Mouse (Mus musculus) liver, embryonic 11.5 days (tissue): ENCODE data around the gene Hspa5. TPM values are rescaled to one million over a fixed set of nuclear protein-coding genes. Genes with fewer than 3 reads are reported as not detected.

Experiments used
- ATAC-seq: fragments of 200-750 bp; cut with Nextera tagmentation; replicated peaks from 2 replicates; pipeline ENCODE4 v1.8.0; 2017; ENCODE audit warnings: moderate number of reproducible peaks, mild to moderate bottlenecking, moderate TSS enrichment, moderate library complexity; ENCODE audit not compliant: low FRiP score
- DNase-seq: peaks from one replicate; pipeline ENCODE4 v3.0.0-alpha.2; 2017; ENCODE audit warnings: low spot score
- H3K27ac ChIP-seq: fragments of 300-500 bp; sonication (generic); 2 replicates; pipeline ENCODE4 v1.5.1; 2014; ENCODE audit warnings: mild to moderate bottlenecking, low read depth, low read length, control low read depth
- H3K27me3 ChIP-seq: fragments of 300-500 bp; sonication (generic); replicated peaks from 2 replicates; pipeline ENCODE4 v1.6.1; 2014; ENCODE audit warnings: low read length, mixed read lengths; ENCODE audit not compliant: control insufficient read depth, insufficient read depth
- H3K36me3 ChIP-seq: fragments of 300-500 bp; sonication (generic); 2 replicates; pipeline ENCODE4 v1.6.1; 2014; ENCODE audit warnings: mild to moderate bottlenecking, low read length, moderate library complexity, mixed read lengths; ENCODE audit not compliant: control insufficient read depth, insufficient read depth
- H3K4me1 ChIP-seq: fragments of 300-500 bp; sonication (generic); replicated peaks from 2 replicates; pipeline ENCODE4 v1.6.1; 2014; ENCODE audit warnings: low read length, mixed read lengths; ENCODE audit not compliant: control insufficient read depth, insufficient read depth
- H3K4me2 ChIP-seq: fragments of 300-500 bp; sonication (generic); 2 replicates; pipeline ENCODE4 v1.6.1; 2014; ENCODE audit warnings: mild to moderate bottlenecking, control low read depth, moderate library complexity
- H3K4me3 ChIP-seq: fragments of 300-500 bp; sonication (generic); 2 replicates; pipeline ENCODE4 v1.5.1; 2014; ENCODE audit warnings: low read depth, low read length, control low read depth
- H3K9ac ChIP-seq: fragments of 300-500 bp; sonication (generic); 2 replicates; pipeline ENCODE4 v1.6.1; 2014; ENCODE audit warnings: low read depth, low read length, control low read depth
- H3K9me3 ChIP-seq: fragments of 300-500 bp; sonication (generic); 2 replicates; pipeline ENCODE4 v1.6.1; 2016; ENCODE audit warnings: low read length, inconsistent platforms, mixed read lengths; ENCODE audit not compliant: control insufficient read depth
- WGBS: fragments of 180-500 bp; shearing (Covaris S2); extraction: QIAGEN DNeasy Blood & Tissue Kit; methylation state at CpG from one replicate; pipeline ENCODE4 v1.1.7; 2014; 5-methylcytosine and 5-hydroxymethylcytosine counted together
- polyA plus RNA-seq: library from polyadenylated mRNA; unstranded; fragments of >200 nt; fragmentation: Nextera tagmentation; extraction: Ambion mirVana; gene quantifications from 2 replicates; pipeline ENCODE4 v1.2.1, GENCODE M21; 2014

The Hspa5 gene
- 964 and 1,028 TPM in 2 replicates for polyA plus RNA-seq

DNA sequence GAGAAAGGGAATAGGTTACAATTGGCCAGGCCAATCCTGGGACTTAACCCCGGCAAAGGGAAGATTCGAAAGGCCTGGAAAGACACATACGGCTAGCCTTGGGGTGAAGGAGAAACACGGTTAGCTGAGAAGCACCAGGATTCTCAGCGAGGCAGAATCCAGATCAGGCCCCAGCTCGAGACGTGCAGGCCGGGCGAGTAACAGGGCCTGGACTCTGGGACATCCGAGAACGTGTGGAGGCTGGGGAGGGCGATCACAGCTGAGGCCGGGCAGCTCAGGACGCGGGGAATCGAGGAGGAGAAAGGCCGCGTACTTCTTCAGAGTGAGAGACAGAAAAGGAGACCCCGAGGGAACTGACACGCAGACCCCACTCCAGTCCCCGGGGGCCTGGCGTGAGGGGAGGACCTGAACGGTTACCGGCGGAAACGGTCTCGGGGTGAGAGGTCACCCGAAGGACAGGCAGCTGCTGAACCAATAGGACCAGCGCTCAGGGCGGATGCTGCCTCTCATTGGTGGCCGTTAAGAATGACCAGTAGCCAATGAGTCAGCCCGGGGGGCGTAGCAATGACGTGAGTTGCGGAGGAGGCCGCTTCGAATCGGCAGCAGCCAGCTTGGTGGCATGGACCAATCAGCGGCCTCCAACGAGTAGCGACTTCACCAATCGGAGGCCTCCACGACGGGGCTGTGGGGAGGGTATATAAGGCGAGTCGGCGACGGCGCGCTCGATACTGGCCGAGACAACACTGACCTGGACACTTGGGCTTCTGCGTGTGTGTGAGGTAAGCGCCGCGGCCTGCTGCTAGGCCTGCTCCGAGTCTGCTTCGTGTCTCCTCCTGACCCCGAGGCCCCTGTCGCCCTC is at the start of gene Hspa5:
Gene Hspa5, plus strand, starts transcription at position 603 of the 859 bp plus-strand sequence.
- Histone ChIP-seq H3K9ac (peak within 1 kb of the TSS; percentile 99), H3K36me3 (peaks cover 31% of the 10 kb centered on the region), H3K27ac (peak within 1 kb of the TSS; percentile 89), H3K4me2 (peak within 1 kb of the TSS; percentile 90), H3K4me3 (peak within 1 kb of the TSS; percentile 99), H3K9me3 (no peaks in the 10 kb centered on the region), H3K4me1 (peaks cover 37% of the 10 kb centered on the region), H3K27me3 (no peaks in the 10 kb centered on the region)
- under 1% methylated on average over 60 of the region's 60 CpGs for whole genome bisulfite sequencing
- DNase-seq (peak; percentile 99), ATAC-seq (peak; percentile 98)

DNA sequence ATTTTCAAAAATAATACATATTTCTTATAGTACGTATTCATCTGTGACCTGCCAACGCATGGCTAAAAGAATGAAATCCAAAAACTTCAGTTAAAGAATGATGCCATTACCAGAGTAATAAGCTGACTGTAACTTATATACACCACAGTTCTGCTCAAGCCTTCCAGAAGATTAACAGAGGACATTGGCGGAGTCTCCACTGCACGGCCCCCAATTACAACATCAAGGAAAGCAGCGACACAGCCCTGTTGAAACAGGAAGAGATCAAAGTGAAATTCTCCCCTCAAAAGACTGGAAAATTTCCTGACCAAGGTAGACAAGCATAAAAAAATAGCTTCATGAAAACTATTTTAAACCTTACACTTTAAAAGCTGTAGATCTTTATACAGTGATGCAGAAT is 46.5 kb upstream of the Hspa5 start:
- H3K36me3 ChIP-seq = peaks cover 28% of the 10 kb centered on the region
- no peaks in the 10 kb centered on the region for H3K4me1 ChIP-seq
- H3K4me3 ChIP-seq = no peak overlapping the region
- no peaks in the 10 kb centered on the region for H3K27me3 ChIP-seq
- DNase-seq = no peak
- H3K9ac ChIP-seq = no peak overlapping the region
- H3K4me2 ChIP-seq = no peak overlapping the region
- 93% methylated on average over 5 of the region's 5 CpGs for WGBS
- no peak for ATAC-seq
- H3K27ac ChIP-seq = no peak overlapping the region
- H3K9me3 ChIP-seq = no peaks in the 10 kb centered on the region

DNA sequence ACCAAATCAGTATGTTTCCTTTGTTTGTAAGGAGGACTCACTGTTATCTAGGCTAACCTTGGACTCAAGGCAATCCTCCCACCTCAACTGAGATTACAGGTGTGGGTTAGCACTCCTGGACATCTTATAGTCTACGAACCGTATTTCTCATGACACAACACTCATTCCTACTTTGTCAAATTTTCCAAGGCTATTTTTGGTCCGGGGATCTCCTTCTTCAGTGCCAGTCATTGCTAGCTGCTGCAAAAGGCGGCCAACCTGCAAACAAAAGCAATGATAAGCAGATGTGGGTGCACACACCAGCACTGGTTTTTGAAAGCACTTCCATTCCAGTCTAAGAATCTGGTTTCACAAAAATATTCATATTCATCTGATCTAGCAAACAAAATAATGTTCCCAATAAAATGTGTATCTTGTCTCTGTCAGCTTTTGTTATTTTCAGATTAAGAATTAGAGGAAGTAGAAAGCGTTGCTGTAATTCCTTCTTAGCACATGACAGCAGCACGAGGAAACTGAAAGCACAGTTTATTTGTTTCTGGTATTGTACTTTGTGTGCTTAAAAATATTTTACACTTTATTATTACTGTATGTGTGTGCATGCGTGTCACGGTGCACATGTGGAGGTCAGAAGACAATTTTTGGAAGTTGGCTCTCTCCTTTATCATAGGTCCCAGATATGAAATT is 44.6 kb upstream of the Hspa5 start:
- no peak for DNase-seq
- H3K27ac ChIP-seq = no peak overlapping the region
- no peaks in the 10 kb centered on the region for H3K9me3 ChIP-seq
- H3K36me3 ChIP-seq = peaks cover 28% of the 10 kb centered on the region; the same call in 1 of the 2 replicates
- H3K9ac ChIP-seq = no peak overlapping the region
- H3K4me2 ChIP-seq = no peak overlapping the region
- no peak for ATAC-seq
- H3K4me3 ChIP-seq = no peak overlapping the region
- no peaks in the 10 kb centered on the region for H3K27me3 ChIP-seq
- whole genome bisulfite sequencing = 89% methylated on average over 8 of the region's 8 CpGs
- H3K4me1 ChIP-seq = no peaks in the 10 kb centered on the region

DNA sequence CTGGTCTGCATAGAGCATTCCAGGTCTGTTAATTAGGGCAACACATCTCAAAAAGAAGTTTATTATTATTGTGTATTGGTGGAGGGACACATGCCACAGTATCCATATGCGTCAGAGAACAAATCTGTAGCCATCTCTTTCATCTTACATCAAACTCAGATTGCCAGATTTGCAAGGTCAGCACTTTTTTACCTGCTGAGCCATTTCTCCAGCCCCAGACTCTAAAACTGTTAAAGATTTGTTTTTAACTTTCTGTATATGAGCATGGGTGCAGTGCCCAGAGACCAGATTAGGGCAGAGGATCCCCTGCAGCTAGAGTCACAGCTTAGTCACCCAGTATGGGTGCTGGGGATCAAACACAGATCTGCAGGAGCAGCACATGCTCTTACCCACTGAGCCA is 35.1 kb upstream of the Hspa5 start:
- H3K4me1 ChIP-seq = peaks cover 27% of the 10 kb centered on the region
- H3K36me3 ChIP-seq = no peaks in the 10 kb centered on the region
- H3K9ac ChIP-seq = no peak overlapping the region
- H3K27ac ChIP-seq = no peak overlapping the region
- H3K27me3 ChIP-seq = no peaks in the 10 kb centered on the region
- ATAC-seq = no peak
- WGBS = 85% methylated on average over 1 of the region's 1 CpGs
- H3K4me2 ChIP-seq = no peak overlapping the region
- DNase-seq = no peak
- H3K4me3 ChIP-seq = no peak overlapping the region
- H3K9me3 ChIP-seq = no peaks in the 10 kb centered on the region

DNA sequence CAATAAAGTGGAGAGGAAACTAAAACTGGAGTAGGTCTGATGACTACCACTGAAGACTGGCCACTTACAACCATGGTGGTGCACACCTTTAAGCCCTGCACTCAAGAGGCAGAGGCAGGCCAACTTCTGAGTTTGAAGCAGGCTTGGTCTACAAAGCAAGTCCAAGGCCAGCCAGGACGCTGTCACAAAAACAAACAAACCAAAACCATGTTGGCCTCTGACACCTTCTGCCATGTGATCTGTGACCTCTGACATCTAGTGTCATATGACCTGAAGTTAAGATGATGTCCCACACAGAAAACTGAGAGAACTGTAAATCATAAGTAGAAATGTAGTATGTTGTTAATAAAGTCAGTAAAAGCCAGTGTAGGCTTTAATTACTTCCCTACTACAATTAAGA is 33.9 kb upstream of the Hspa5 start:
- Histone ChIP-seq H3K9me3 (no peaks in the 10 kb centered on the region), H3K36me3 (no peaks in the 10 kb centered on the region; the same call in 1 of the 2 replicates), H3K4me2 (no peak overlapping the region), H3K4me3 (no peak overlapping the region), H3K9ac (no peak overlapping the region), H3K27me3 (no peaks in the 10 kb centered on the region), H3K4me1 (peaks cover 37% of the 10 kb centered on the region), H3K27ac (no peak overlapping the region)
- no peak for ATAC-seq
- DNase-seq = no peak
- WGBS = 61% methylated on average over 1 of the region's 1 CpGs

DNA sequence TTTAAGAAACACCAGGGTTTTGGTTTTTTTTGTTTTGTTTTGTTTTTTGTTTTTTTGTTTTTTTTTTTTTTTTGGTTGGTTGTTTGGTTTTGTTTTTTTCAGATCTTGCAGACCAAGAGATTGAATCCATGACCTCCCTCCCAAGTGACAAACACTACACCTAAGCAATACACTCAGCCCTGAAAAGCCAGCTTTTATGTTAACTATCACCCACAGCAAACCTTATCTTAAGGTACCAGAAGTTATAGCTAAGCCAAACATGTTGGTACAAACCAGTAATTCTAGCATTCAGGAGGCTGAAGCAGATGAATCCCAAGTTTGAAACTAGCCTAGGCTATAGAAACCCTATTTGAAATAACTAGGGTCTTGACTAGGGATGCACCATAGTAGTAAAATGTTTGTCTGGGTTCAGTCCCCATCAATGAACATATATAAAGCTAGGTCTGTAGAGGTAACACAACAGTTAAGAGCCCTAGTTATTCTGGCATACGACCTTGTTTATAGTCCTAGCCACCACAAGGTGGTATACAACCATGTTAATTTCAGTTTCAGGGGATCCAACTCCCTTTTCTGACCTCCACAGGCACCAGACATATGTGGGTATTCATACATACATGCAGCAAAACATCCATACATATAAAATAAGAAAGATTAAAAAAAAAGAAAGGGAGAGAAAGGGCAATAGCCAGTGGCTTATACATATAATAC is 31.9 kb upstream of the Hspa5 start:
- ATAC-seq (peak; percentile 91), DNase-seq (no peak)
- no peak overlapping the region for H3K9ac ChIP-seq
- H3K4me3 ChIP-seq = no peak overlapping the region
- H3K9me3 ChIP-seq = no peaks in the 10 kb centered on the region
- H3K36me3 ChIP-seq = no peaks in the 10 kb centered on the region; the same call in 1 of the 2 replicates
- H3K27ac ChIP-seq = peak overlapping the region; percentile 85
- H3K4me1 ChIP-seq = peaks cover 36% of the 10 kb centered on the region
- peak overlapping the region; percentile 32 for H3K4me2 ChIP-seq
- no peaks in the 10 kb centered on the region for H3K27me3 ChIP-seq
- 73% methylated on average over 1 of the region's 1 CpGs for WGBS

DNA sequence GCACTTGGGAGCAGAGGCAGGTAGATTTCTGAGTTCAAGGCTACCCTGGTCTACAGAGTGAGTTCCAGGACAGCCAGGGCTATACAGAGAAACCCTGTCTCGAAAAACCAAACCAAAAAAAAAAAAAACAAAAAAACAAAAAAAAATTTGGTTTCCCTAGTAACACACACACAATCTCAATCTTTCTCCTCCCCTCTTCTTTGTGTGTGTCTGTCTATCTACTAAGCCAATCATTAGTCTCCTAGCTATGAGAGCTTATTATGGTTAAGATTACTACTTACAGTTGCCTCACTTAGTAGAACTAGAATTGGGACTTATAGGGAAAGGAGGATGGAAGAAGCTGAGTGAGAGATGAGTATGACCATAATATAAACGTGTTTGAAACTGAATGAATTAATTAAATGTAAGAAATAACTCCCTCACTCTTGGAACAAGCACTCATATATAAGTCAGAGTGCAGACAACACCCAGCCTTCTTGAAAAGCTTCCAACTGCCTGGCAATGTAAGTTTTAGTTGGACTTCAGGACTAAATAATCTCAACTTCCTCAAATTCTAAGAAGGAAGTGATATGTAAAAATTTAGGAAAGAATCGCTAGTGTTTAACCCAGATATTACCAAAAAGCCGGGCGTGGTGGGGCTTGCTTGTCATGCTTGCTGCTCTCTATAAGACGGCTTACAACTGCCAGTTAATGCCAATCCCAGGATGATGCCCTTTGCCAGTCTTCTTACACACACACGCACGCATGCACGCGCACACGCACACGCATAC is 30.2 kb upstream of the Hspa5 start:
- no peak overlapping the region for H3K4me3 ChIP-seq
- no peaks in the 10 kb centered on the region; the same call in 1 of the 2 replicates for H3K36me3 ChIP-seq
- H3K9me3 ChIP-seq = no peaks in the 10 kb centered on the region
- peaks cover 31% of the 10 kb centered on the region for H3K4me1 ChIP-seq
- no peak overlapping the region for H3K4me2 ChIP-seq
- no peaks in the 10 kb centered on the region for H3K27me3 ChIP-seq
- ATAC-seq = no peak
- DNase-seq = no peak
- 73% methylated on average over 12 of the region's 12 CpGs for WGBS
- H3K27ac ChIP-seq = peak overlapping the region; percentile 9
- H3K9ac ChIP-seq = no peak overlapping the region

DNA sequence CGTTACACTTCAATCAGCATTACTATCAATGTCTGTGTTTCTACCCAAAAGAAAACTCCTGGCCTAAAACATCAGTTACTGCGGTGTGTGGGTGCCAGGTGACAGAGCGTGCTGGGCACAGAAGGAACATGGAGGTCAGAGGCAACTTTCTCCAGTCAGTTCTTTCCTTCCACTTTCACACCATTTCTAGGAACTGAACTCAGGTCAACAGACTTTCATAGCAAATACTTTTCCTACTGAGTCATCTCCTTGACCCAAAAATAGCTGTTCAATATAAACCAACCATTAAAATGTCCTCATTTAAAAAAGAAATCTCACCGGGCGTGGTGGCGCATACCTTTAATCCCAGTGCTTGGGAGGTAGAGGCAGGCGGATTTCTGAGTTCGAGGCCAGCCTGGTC is 29.1 kb upstream of the Hspa5 start:
- WGBS = 90% methylated on average over 8 of the region's 8 CpGs
- H3K27ac ChIP-seq = no peak overlapping the region; the same call in 1 of the 2 replicates
- H3K9me3 ChIP-seq = no peaks in the 10 kb centered on the region
- H3K4me3 ChIP-seq = no peak overlapping the region
- H3K27me3 ChIP-seq = no peaks in the 10 kb centered on the region
- no peak overlapping the region for H3K9ac ChIP-seq
- peaks cover 31% of the 10 kb centered on the region for H3K4me1 ChIP-seq
- no peaks in the 10 kb centered on the region; the same call in 1 of the 2 replicates for H3K36me3 ChIP-seq
- ATAC-seq (no peak), DNase-seq (no peak)
- no peak overlapping the region for H3K4me2 ChIP-seq
